Mouse (Mus musculus) ES-Bruce4 (cell line): ENCODE measurements around the gene Hao1.

Experiments used
- CTCF ChIP-seq: IDR thresholded peaks from one replicate; pipeline ENCODE4 v1.8.1; 2011; ENCODE audit warnings: low read depth, low read length
- EP300 ChIP-seq: IDR thresholded peaks from 2 replicates; pipeline ENCODE4 v1.6.1; 2011; ENCODE audit warnings: low read depth, low read length; ENCODE audit not compliant: insufficient read depth

DNA sequence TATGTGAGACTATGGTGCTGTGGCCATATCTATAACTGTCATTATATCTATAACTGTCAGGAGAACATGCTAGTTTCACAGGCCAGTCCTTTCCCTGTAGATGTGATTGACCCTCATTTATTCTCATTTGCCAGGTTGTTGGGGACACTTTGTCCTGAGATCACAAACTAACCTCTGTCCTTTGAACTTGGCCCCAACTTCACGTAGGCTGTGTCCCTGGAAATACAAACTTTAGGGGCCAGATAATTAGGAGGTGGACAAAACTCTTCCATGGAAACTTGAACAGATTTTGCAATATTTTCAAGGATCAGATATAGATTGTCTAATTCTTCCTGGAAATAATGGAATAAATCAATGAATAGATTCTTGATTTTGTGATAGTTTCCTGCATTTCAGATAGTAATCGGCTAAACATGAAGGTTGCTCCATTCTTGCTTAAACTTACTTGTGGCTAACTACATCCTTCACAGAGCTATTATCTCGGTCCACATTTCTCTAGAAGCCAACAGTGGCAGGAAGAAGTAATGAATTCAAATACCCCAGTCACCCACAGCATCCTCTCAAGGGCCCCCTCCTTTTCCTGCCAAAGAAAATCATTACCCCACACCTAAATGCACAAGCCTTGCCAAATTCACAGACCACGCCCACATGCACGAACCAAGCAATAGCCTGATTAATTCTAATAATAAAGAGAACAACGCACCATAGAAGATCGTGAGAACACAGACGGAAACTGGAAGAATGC lies 9.7 kb downstream of the Hao1 start:
- TF ChIP-seq CTCF (no peak), EP300 (no peak)
